ENCODE assay signal across 11 mouse cellular contexts in genomic region chr1:73923185-73923584, GRCm38 (mm10).
DNase-seq lines count a peak whose midpoint lies in the region; ATAC-seq and TF ChIP-seq lines count a peak whose summit lies in the region.
"Had no signal": no experiment of that assay in that cellular context is flagged by ENCODE, and none has a peak within 500 bp of the region (broad histone marks: within the 10 kb centered on the region; RNA-seq: fewer than 3 reads in every experiment).

No protein-coding gene starts in this region.

- TF ChIP-seq CTCF in kidney, postnatal 0 days (IDR thresholded peaks at IDR 0.05; ENCODE audit: low read depth): no peak

- DNase-seq in heart, adult 11 months: peak; percentile 99
- DNase-seq in heart, postnatal 14 days: no peak
- DNase-seq in kidney, postnatal 0 days (ENCODE audit: low spot score): peak; percentile 77
- DNase-seq in lung, postnatal 14 days: peak; percentile 58
- DNase-seq in cerebellum, postnatal 4 days (ENCODE audit: low spot score in 2 of 2): no peak
- no peak for DNase-seq in left cerebral cortex, adult 8-10 months (ENCODE audit: low spot score in 2 of 2)
- DNase-seq: cerebellum, postnatal 25 days; thymus, postnatal 25 days had no signal

- H3K27me3 ChIP-seq in heart, embryonic 12.5 days (replicated peaks): no peaks in the 10 kb centered on the region
- no peaks in the 10 kb centered on the region for H3K27me3 ChIP-seq in kidney, postnatal 0 days (ENCODE audit: insufficient read depth, low read length)
- H3K27me3 ChIP-seq in forebrain, embryonic 12.5 days: no peaks in the 10 kb centered on the region
- H3K27me3 ChIP-seq: CH12.LX had no signal

- H3K4me1 ChIP-seq in heart, embryonic 12.5 days (replicated peaks): peaks cover 64% of the 10 kb centered on the region
- no peaks in the 10 kb centered on the region for H3K4me1 ChIP-seq in kidney, postnatal 0 days (replicated peaks; ENCODE audit: insufficient read depth, low read length)
- no peaks in the 10 kb centered on the region for H3K4me1 ChIP-seq in forebrain, embryonic 12.5 days

- peaks cover 98% of the 10 kb centered on the region for H3K36me3 ChIP-seq in heart, embryonic 12.5 days
- H3K36me3 ChIP-seq in kidney, postnatal 0 days (ENCODE audit: insufficient read depth, low read length): peaks cover 90% of the 10 kb centered on the region
- peaks cover 26% of the 10 kb centered on the region; the same call in 1 of the 2 replicates for H3K36me3 ChIP-seq in forebrain, embryonic 12.5 days (replicated peaks)

- H3K27ac ChIP-seq in heart, embryonic 12.5 days (ENCODE audit: poor library complexity, severe bottlenecking): peak overlapping the region; percentile 77
- peak overlapping the region; percentile 51 for H3K27ac ChIP-seq in kidney, postnatal 0 days
- H3K27ac ChIP-seq in forebrain, embryonic 12.5 days: no peak overlapping the region

- H3K9ac ChIP-seq in heart, embryonic 12.5 days: no peak overlapping the region
- H3K9ac ChIP-seq in kidney, postnatal 0 days (ENCODE audit: low read depth, low read length): no peak overlapping the region
- H3K9ac ChIP-seq in forebrain, embryonic 12.5 days: no peak overlapping the region

- intact Hi-C loops in heart, postnatal 14 days (cut with DNase I): loop anchor here (5.0 kb wide), 1 partner anchor 39 kb away; no protein-coding TSS in a partner anchor

- H3K9me3 ChIP-seq in heart, embryonic 12.5 days (replicated peaks): no peaks in the 10 kb centered on the region
- no peaks in the 10 kb centered on the region for H3K9me3 ChIP-seq in kidney, postnatal 0 days (replicated peaks; ENCODE audit: low read length)
- no peaks in the 10 kb centered on the region for H3K9me3 ChIP-seq in forebrain, embryonic 12.5 days

- 0 out of 2 replicates have a peak, but pooled peaks have one; percentile 31 for ATAC-seq in heart, embryonic 12.5 days (ENCODE audit: insufficient number of reproducible peaks, low FRiP score)
- no peak for ATAC-seq in kidney, postnatal 0 days (replicated peaks; ENCODE audit: low FRiP score, low read depth)
- no peak for ATAC-seq in forebrain, embryonic 12.5 days (ENCODE audit: low FRiP score)

- WGBS in heart, embryonic 12.5 days: 32% methylated on average over 8 of the region's 8 CpGs
- WGBS in kidney, postnatal 0 days: 55% methylated on average over 8 of the region's 8 CpGs
- WGBS in forebrain, embryonic 12.5 days: 87% methylated on average over 8 of the region's 8 CpGs

- H3K4me3 ChIP-seq in heart, embryonic 12.5 days: no peak overlapping the region
- H3K4me3 ChIP-seq in kidney, postnatal 0 days (replicated peaks; ENCODE audit: low read depth, low read length): no peak overlapping the region
- no peak overlapping the region for H3K4me3 ChIP-seq in forebrain, embryonic 12.5 days (replicated peaks)

- no peak overlapping the region for H3K4me2 ChIP-seq in heart, embryonic 12.5 days
- H3K4me2 ChIP-seq in kidney, postnatal 0 days (ENCODE audit: low read length): no peak overlapping the region
- H3K4me2 ChIP-seq in forebrain, embryonic 12.5 days: no peak overlapping the region

Comparison
In these comparisons a context has a peak if more than half of its experiments do, and no peak if none do; other contexts are left out.
1. DNase-seq: peak in heart, adult 11 months (single experiment), kidney, postnatal 0 days (single experiment) and lung, postnatal 14 days (single experiment); none in heart, postnatal 14 days (0 of 2), cerebellum, postnatal 4 days (0 of 2) and left cerebral cortex, adult 8-10 months (0 of 2).